Mouse (Mus musculus): Measurements from ENCODE around the gene Smad1.

Smad1 gene

GRCm38 (mm10) chr8:79292712-79293264 lies 106.5 kb downstream of the Smad1 start:
- no peak for DNase-seq

GRCm38 (mm10) chr8:79289592-79289991 lies 109.7 kb downstream of the Smad1 start:
- no peak for DNase-seq

GRCm38 (mm10) chr8:79288681-79289080 lies 110.6 kb downstream of the Smad1 start:
- DNase-seq, result no peak
